Mouse (Mus musculus) natural killer cell, adult 2 months (primary cell): ENCODE measurements around the gene Chic2.

Experiments used
- DNase-seq, 2 experiments: peaks; one replicate each; pipeline ENCODE4 v3.0.0; 2022; ENCODE audit warnings: low spot score in 2 of 2

Gene Chic2

DNA sequence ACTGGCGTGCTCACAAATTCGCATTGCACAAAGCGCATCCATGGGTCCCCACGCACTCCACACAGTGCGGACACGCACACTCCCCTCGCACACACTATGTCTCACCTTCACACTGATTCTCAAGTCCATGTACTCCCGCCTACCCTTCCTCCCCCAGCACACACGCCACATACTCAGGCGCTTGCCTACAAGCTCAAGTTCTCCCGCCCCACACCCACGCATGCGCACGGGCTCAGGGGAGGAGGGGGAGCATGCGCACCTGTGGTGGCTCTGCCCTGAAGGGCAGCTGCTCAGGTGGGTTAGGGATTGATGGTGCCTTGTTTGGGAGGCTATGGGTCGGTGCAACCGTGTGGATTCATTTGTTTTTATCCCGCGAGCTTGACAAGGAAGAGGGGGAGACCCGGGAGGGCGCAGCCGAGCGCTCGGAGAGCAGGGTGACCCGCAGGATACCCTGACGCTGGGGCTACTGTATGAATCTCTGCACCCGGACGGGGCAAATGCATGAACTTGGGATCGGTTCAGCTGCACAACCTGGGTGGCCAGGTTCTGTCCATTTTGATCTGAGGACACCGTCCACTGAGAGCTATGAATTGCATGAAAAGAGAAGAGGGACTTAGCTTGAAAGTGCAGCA is 22.7 kb upstream of the Chic2 start:
- peak; percentile 73 to 84 for DNase-seq

GRCm38 (mm10) chr5:75066715-75067114 is 22.1 kb upstream of the Chic2 start:
- peak; percentile 51 to 53 for DNase-seq

DNA sequence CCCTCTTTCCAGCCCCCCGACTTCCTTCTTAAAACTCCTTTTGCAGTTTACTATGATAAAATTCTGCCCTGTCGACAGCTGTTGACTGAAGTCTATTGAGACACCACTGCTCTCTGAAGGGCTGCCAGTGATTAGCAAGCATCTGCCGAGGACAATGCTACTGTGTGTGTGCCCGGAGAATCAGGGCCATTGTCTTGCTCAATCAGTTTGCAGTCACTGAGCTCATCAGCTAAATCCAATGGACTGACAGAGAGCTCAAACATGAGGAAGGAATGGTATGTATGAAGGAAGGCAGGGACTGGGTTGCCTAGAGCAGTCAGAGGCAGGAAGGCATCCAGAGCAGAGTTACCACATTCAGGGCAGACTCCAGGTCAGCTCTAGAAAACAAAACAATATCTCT is 18.6 kb upstream of the Chic2 start:
- DNase-seq: no peak

DNA sequence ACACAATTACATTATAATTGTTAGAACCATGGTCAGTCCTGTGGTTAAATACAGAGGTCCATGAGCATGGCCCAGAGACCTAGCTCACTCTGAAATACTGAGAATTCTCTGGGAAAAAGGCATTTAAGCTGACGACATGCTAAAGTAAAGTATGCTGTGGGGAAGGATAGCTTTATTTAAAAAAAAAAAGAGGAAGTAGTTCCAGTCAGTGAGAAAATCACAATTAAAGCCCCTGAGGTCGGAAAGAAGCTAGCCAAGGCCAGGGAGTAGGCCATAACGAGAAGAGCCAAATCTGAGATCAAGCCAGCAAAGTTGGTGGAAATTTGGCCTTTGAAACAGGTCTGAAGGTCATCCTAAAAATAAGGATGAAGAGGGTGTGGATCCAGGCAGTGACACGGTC is 6.5 kb upstream of the Chic2 start:
- no peak for DNase-seq

GRCm38 (mm10) chr5:75046681-75047321 is 2.2 kb upstream of the Chic2 start:
- no peak for DNase-seq

DNA sequence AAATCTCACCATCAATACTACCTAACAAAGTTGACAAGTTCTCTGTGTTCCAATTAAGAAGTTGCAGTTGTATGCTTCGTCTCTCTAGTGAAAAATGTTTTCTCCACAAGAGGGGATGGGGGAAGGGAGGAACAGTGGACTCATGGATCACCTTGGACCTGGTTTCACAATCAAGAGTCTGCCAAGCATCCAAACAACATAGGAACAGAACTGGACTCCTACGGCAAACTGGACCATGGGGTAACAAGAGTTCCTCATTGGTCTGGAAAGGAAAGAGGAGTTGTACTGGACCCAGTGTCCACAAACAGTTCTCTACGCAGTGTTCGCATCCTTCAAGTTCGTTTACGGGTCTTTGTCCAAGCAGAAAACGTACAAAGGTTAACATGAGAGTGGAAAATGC is 797 bp upstream of the Chic2 start:
- no peak for DNase-seq

DNA sequence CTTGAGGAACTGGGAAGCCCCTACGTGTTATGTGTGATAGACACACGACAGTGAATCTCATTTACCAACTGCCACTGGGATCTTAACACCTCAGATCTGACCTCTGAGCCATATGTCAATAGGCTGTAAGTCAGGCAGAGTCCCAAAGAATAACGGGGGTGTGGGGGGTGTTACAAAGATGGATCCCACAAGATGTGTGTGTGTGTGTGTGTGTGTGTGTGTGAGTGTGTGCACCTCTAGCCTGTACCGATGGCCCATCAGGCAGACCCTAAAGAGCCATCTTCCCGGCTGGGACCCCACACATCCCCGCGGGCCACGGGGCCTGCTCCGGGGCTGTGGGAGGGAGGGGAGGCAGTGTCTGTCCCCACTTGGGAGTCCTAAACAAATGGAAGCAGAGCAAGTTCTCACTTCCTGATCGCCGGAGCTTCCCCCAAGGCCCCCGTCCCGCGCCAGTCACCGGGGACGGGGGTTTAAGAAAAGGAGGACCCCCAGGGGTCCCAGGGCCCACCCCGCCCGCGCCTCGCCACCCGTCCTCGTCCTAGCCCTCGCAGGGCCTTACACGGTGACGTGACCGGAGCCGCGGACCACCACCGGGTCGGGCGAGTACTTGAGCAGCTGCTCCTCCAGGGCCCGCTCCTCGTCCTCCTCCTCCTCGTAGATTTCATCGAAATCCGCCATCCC is 813 bp downstream of the Chic2 start:
- peak; percentile 34 to 52 for DNase-seq

DNA sequence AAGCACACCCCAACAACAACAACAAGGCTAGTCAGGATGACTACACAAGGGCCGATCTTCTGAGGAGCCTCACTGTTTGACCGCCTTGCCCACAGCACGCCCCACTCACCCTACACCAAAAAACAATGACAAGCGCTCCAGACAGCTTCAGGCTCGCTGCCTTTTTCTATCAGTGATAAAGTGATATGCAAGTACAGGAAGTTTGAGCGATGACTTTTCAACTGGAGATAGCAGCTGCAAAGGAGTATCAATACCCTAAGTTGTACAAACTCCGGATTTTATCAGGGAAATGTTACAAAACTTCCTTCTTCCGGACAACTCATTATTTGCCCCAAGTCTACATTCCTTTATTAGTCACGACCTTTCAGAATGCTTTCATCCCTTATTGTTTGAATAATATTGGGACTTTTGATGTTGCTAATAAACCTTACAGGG is 1.5 kb downstream of the Chic2 start:
- peak; percentile 34 to 55 for DNase-seq

DNA sequence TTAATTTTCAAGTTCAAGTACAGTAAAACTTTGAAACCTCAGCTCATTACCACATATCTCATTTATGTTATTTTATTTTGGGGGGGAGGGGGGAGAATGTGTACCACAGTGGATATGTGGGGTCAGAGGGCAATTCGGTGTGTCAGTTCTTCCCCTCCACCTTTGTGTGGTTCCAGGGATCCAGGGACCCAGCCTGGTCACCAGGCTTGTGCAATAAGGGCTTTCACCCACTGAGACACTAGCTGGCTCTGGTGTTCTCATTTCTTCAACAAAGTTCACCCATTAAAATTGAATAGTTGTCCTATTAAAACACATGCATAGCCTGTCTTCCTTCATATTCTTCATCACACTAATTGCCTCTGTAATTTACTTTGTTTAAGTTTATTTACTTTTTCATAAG is 5.3 kb downstream of the Chic2 start:
- no peak for DNase-seq

- DNase-seq: no peak
Measured at GRCm38 (mm10) chr5:75035475-75035874, 9.1 kb downstream of the Chic2 start.

- no peak for DNase-seq
Measured at GRCm38 (mm10) chr5:75014768-75015167, 29.8 kb downstream of the Chic2 start.

- DNase-seq: no peak
Measured at GRCm38 (mm10) chr5:75012771-75013421, 31.7 kb downstream of the Chic2 start.

GRCm38 (mm10) chr5:75011985-75012738 is 32.4 kb downstream of the Chic2 start:
- no peak for DNase-seq

GRCm38 (mm10) chr5:75004755-75005154 is 39.8 kb downstream of the Chic2 start:
- DNase-seq: no peak

DNA sequence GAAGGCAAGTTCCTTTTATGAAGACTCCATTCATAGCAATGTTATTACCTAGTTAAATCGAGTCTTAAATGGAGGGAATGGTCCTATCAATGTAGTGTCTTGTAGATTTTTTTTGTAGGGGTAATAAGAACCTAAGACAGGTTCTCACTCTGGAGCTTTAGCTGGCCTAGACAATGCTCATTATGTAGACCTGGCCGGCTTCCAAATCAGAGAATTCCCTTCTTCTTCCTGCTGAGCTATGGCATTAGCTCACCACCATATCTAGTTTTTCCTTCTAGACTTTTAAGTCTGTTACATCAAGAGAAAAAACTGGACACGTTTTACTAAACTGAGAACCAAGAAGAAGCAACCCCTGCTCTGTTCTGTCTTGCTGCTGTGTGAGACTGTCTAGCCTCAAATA is 42.5 kb downstream of the Chic2 start:
- no peak for DNase-seq

DNA sequence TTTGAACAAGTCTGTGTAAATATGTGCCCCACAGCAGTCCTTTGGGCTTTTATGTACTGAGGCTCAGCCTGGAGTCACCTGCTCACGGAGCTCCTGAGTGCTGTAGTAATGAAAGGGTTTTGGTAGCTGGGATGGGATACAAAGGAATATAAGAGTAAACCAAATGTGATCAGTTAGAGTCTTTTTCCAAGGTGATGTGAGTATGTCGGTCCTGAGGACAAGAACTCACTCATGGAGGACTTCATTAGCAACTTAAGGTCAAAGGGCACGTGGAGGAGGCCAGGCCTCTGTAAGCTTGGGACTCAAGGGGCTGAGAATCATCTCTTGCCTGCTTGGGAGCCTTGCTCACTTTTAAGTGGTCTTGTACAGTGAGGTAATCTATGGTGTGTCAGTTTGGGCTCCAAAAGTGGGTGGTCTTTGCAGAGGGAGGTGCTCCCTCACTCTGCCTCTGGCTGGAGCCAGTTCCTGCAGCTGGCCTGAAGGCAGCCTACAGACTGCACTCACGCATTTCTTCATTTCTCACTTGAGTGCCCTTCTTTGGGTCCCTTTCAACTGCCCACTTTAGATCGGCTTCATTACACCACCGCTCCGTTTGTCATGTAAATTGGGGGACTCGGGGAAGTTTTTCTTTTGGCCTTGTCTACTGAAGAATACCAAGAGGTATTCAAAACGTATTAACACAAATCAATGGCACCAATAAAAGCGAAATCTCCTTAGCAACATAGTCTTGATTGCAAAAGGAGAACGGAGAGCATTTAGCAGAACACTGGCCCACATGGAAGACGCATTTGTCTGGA is 45.7 kb downstream of the Chic2 start:
- no peak for DNase-seq

- no peak for DNase-seq
Measured at GRCm38 (mm10) chr5:74994947-74995346, 49.6 kb downstream of the Chic2 start.

GRCm38 (mm10) chr5:74984101-74984500 is 60.5 kb downstream of the Chic2 start:
- DNase-seq: no peak

- no peak for DNase-seq
Measured at GRCm38 (mm10) chr5:74980574-74980973, 64.0 kb downstream of the Chic2 start.

GRCm38 (mm10) chr5:74980154-74980553 is 64.4 kb downstream of the Chic2 start:
- no peak for DNase-seq

- no peak for DNase-seq
Measured at GRCm38 (mm10) chr5:74979586-74979985, 65.0 kb downstream of the Chic2 start.
